Mouse (Mus musculus) MEL (cell line): ENCODE measurements around the gene Gab2. TPM values are rescaled to one million over a fixed set of nuclear protein-coding genes. Genes with fewer than 3 reads are reported as not detected.

Experiments
- DNase-seq: peaks from one replicate; pipeline ENCODE4 v3.0.0; 2011; ENCODE audit warnings: low read depth, low spot score
- H3K27ac ChIP-seq: 2 replicates; pipeline ENCODE4 v1.5.1; 2012; ENCODE audit warnings: low read depth, mild to moderate bottlenecking, control low read depth, low read length, moderate library complexity; ENCODE audit not compliant: control insufficient read depth
- H3K27me3 ChIP-seq, 2 experiments: fragments of 150-350 bp in 1 of 2; sonication (generic) in 1 of 2; 2 replicates each; pipeline ENCODE4 v1.6.1; 2012; ENCODE audit warnings: low read length in 2 of 2, mild to moderate bottlenecking in 2 of 2, improper control_type of control experiment in 1 of 2, moderate library complexity in 1 of 2; ENCODE audit not compliant: insufficient read depth in 2 of 2, control insufficient read depth in 1 of 2
- H3K36me3 ChIP-seq, 2 experiments: 2 replicates each; pipeline ENCODE4 v1.6.1; 2012 to 2014; ENCODE audit warnings: low read length in 2 of 2, improper control_type of control experiment in 1 of 2, inconsistent platforms in 1 of 2, mild to moderate bottlenecking in 1 of 2; ENCODE audit not compliant: insufficient read depth in 2 of 2, control insufficient read depth in 1 of 2
- H3K4me1 ChIP-seq, 2 experiments: fragments of 150-350 bp in 1 of 2; sonication (generic) in 1 of 2; 2 replicates each; pipeline ENCODE4 v1.6.1; 2012; ENCODE audit warnings: low read length in 2 of 2, improper control_type of control experiment in 1 of 2, mild to moderate bottlenecking in 1 of 2; ENCODE audit not compliant: insufficient read depth in 2 of 2, control insufficient read depth in 1 of 2
- H3K4me3 ChIP-seq, 2 experiments: fragments of 150-350 bp in 1 of 2; sonication (generic) in 1 of 2; 2 replicates each; pipeline ENCODE4 v1.5.1; 2012; ENCODE audit warnings: low read depth in 2 of 2, low read length in 2 of 2, mild to moderate bottlenecking in 2 of 2, moderate library complexity in 2 of 2, control low read depth in 1 of 2, improper control_type of control experiment in 1 of 2; ENCODE audit not compliant: control insufficient read depth in 1 of 2, insufficient read depth in 1 of 2
- H3K79me2 ChIP-seq: 2 replicates; pipeline ENCODE4 v1.6.1; 2012; ENCODE audit warnings: mild to moderate bottlenecking, low read length, moderate library complexity; ENCODE audit not compliant: control insufficient read depth, poor library complexity, insufficient read depth
- H3K9ac ChIP-seq: 2 replicates; pipeline ENCODE4 v1.6.1; 2012; ENCODE audit warnings: low read depth, mild to moderate bottlenecking, control low read depth, low read length, moderate library complexity; ENCODE audit not compliant: control insufficient read depth, poor library complexity, severe bottlenecking
- H3K9me3 ChIP-seq: fragments of 150-350 bp; sonication (generic); replicated peaks from 2 replicates; pipeline ENCODE4 v1.6.1; 2012; ENCODE audit warnings: mild to moderate bottlenecking, low read length, improper control_type of control experiment, moderate library complexity; ENCODE audit not compliant: insufficient read depth
- BHLHE40 ChIP-seq: IDR thresholded peaks from 2 replicates; pipeline ENCODE4 v1.6.1; 2012; ENCODE audit warnings: low read depth, mild to moderate bottlenecking, inconsistent platforms, low read length, improper control_type of control experiment, borderline replicate concordance
- E2F4 ChIP-seq: IDR thresholded peaks from 2 replicates; pipeline ENCODE4 v1.6.1; 2011; ENCODE audit warnings: low read depth, low read length, improper control_type of control experiment, borderline replicate concordance
- ELF1 ChIP-seq: IDR thresholded peaks from 2 replicates; pipeline ENCODE4 v1.6.1; 2014; ENCODE audit warnings: low read depth, mild to moderate bottlenecking, inconsistent platforms, low read length, improper control_type of control experiment, moderate library complexity
- EP300 ChIP-seq, 2 experiments: IDR thresholded peaks; 2 replicates each; pipeline ENCODE4 v1.6.1; 2011; ENCODE audit warnings: improper control_type of control experiment in 2 of 2, low read length in 2 of 2, low read depth in 1 of 2, mild to moderate bottlenecking in 1 of 2
- ETS1 ChIP-seq: IDR thresholded peaks from 2 replicates; pipeline ENCODE4 v1.6.1; 2012; ENCODE audit warnings: low read depth, mild to moderate bottlenecking, inconsistent platforms, low read length, improper control_type of control experiment, moderate library complexity
- GATA1 ChIP-seq: IDR thresholded peaks from 2 replicates; pipeline ENCODE4 v1.6.1; 2011; ENCODE audit warnings: low read depth, low read length, improper control_type of control experiment
- KAT2A ChIP-seq: conservative IDR thresholded peaks from 2 replicates; pipeline ENCODE4 v1.6.1; 2012; ENCODE audit warnings: low read depth, low read length, improper control_type of control experiment, inconsistent platforms
- MAFK ChIP-seq: IDR thresholded peaks from 2 replicates; pipeline ENCODE4 v1.6.1; 2011; ENCODE audit warnings: low read depth, mild to moderate bottlenecking, low read length, improper control_type of control experiment, borderline replicate concordance
- MXI1 ChIP-seq: IDR thresholded peaks from 2 replicates; pipeline ENCODE4 v1.6.1; 2011; ENCODE audit warnings: mild to moderate bottlenecking, low read depth, low read length, improper control_type of control experiment
- MYB ChIP-seq: IDR thresholded peaks from 2 replicates; pipeline ENCODE4 v1.6.1; 2011; ENCODE audit warnings: mild to moderate bottlenecking, low read depth, low read length, improper control_type of control experiment
- MYC ChIP-seq: IDR thresholded peaks from 2 replicates; pipeline ENCODE4 v1.6.1; 2011; ENCODE audit warnings: low read depth, mild to moderate bottlenecking, low read length, improper control_type of control experiment, moderate library complexity
- NRF1 ChIP-seq: IDR thresholded peaks from 2 replicates; pipeline ENCODE4 v1.6.1; 2014; ENCODE audit warnings: low read depth, mild to moderate bottlenecking, inconsistent platforms, low read length, improper control_type of control experiment, moderate library complexity; ENCODE audit not compliant: poor library complexity, insufficient read depth, severe bottlenecking
- POLR2AphosphoS5 ChIP-seq: IDR thresholded peaks from 2 replicates; pipeline ENCODE4 v1.6.1; 2012; ENCODE audit warnings: low read depth, borderline replicate concordance, mild to moderate bottlenecking, inconsistent platforms, low read length, moderate library complexity, mixed read lengths
- SIN3A ChIP-seq: IDR thresholded peaks from 2 replicates; pipeline ENCODE4 v1.6.1; 2012; ENCODE audit warnings: low read length, improper control_type of control experiment, inconsistent platforms
- SMC3 ChIP-seq: IDR thresholded peaks from 2 replicates; pipeline ENCODE4 v1.6.1; 2011; ENCODE audit warnings: low read depth, low read length, improper control_type of control experiment
- TBP ChIP-seq: IDR thresholded peaks from 2 replicates; pipeline ENCODE4 v1.8.0; 2011; ENCODE audit warnings: low read depth, low read length, improper control_type of control experiment
- TCF12 ChIP-seq: IDR thresholded peaks from 2 replicates; pipeline ENCODE4 v1.6.1; 2014; ENCODE audit warnings: low read depth, mild to moderate bottlenecking, inconsistent platforms, low read length, improper control_type of control experiment, moderate library complexity
- UBTF ChIP-seq: IDR thresholded peaks from 2 replicates; pipeline ENCODE4 v1.6.1; 2012; ENCODE audit warnings: low read depth, mild to moderate bottlenecking, inconsistent platforms, low read length, improper control_type of control experiment, moderate library complexity, borderline replicate concordance; ENCODE audit not compliant: insufficient read depth
- USF1 ChIP-seq: IDR thresholded peaks from 2 replicates; pipeline ENCODE4 v1.6.1; 2014; ENCODE audit warnings: low read depth, mild to moderate bottlenecking, inconsistent platforms, low read length, improper control_type of control experiment, moderate library complexity
- ZKSCAN1 ChIP-seq: IDR thresholded peaks from 2 replicates; pipeline ENCODE4 v1.6.1; 2012; ENCODE audit warnings: low read depth, mild to moderate bottlenecking, inconsistent platforms, low read length, improper control_type of control experiment, moderate library complexity
- ZMIZ1 ChIP-seq: IDR thresholded peaks from 2 replicates; pipeline ENCODE4 v1.6.1; 2012; ENCODE audit warnings: low read depth, mild to moderate bottlenecking, inconsistent platforms, low read length, improper control_type of control experiment, moderate library complexity
- ZNF384 ChIP-seq: IDR thresholded peaks from 2 replicates; pipeline ENCODE4 v1.6.1; 2012; ENCODE audit warnings: low read depth, mild to moderate bottlenecking, inconsistent platforms, low read length, improper control_type of control experiment
- polyA plus RNA-seq, 2 experiments: library from polyadenylated mRNA; stranded (reverse) in 1 of 2; unstranded in 1 of 2; fragments of >175 nt in 1 of 2; fragments of >200 nt in 1 of 2; gene quantifications; 2 replicates each; pipeline versions ENCODE4 v1.2.1 to v1.2.4; 2012; ENCODE audit warnings: low replicate concordance in 2 of 2, low read depth in 1 of 2; ENCODE audit not compliant: insufficient read length in 2 of 2, insufficient read depth in 1 of 2, missing spikeins in 1 of 2
- total RNA-seq: library from RNA; depleted of rRNA; stranded (reverse); fragments of 300-350 nt; gene quantifications from 2 replicates; pipeline ENCODE4 v1.2.3, GENCODE M21; 2012

Gab2 gene
- total and polyA plus RNA-seq, 3 experiments, result 5.0 to 11.5 TPM; not detected in 1

DNA sequence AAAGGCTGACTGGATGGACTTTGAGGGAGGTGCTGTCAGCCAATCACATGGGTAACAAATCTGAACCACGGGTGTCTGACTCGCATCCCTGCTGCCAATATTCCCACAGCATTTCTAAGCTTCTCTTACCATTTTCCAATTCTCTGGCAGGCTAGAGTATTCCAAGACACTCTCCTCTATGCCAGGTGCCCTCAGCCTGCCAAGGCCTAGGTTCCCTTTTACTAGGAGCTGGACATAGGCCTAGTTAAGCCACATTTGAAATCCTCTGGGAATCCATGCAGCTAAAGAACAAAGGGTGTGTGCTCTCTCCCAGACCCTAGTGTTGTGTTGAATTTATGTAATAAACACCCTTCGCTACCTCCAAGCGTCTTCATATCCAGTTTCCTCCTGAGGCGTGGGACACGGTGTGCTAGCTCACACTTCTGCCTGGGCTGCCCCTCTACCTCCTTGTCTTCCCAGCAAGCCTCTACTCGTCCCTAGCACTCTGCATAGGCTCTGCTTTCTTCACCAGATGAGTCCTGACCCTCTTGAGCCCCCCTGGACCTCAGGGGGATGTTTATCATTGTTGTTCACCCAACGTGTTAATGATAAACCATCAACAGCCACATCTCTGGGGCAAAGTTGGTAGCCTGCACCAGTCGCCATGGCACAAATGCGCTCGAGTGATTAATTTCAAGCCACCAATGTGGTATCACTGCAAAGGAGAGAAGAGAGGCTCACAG, 270.6 kb downstream of the Gab2 start:
- H3K9me3 ChIP-seq, result no peaks in the 10 kb centered on the region
- H3K4me1 ChIP-seq, result peaks cover 5 to 23% of the 10 kb centered on the region in 2 experiments
- TF ChIP-seq KAT2A (no peak), SMC3 (no peak), E2F4 (no peak), TBP (no peak), BHLHE40 (no peak), MAFK (no peak), ETS1 (no peak), EP300 (IDR thresholded peaks at IDR 0.05; ENCODE audit: low read depth in 1 of 2, low read length in 2 of 2) (no peak), MYB (no peak), USF1 (no peak), ZMIZ1 (no peak), ZNF384 (no peak), SIN3A (no peak), GATA1 (no peak), MXI1 (no peak), MYC (no peak), ZKSCAN1 (no peak), ELF1 (no peak), NRF1 (no peak)
- DNase-seq, result no peak
- H3K4me3 ChIP-seq, result no peak overlapping the region
- peaks cover 0 to 17% of the 10 kb centered on the region in 2 experiments; a peak in 2 of 4 replicates for H3K36me3 ChIP-seq
- H3K27ac ChIP-seq, result no peak overlapping the region
- H3K27me3 ChIP-seq, result no peaks in the 10 kb centered on the region
- no peaks in the 10 kb centered on the region for H3K79me2 ChIP-seq
- no peak overlapping the region for H3K9ac ChIP-seq

GRCm38 (mm10) chr7:97353356-97353755, 272.0 kb downstream of the Gab2 start:
- H3K9ac ChIP-seq, result no peak overlapping the region
- no peak for TF ChIP-seq NRF1
- no peak for TF ChIP-seq UBTF
- no peak for TF ChIP-seq ZNF384
- TF ChIP-seq MXI1, result no peak
- TF ChIP-seq TCF12, result no peak
- TF ChIP-seq POLR2AphosphoS5, result no peak
- TF ChIP-seq, all 39 proteins: peak for 0
- H3K27me3 ChIP-seq, result no peaks in the 10 kb centered on the region
- peaks cover 5 to 20% of the 10 kb centered on the region in 2 experiments for H3K4me1 ChIP-seq
- no peak overlapping the region for H3K4me3 ChIP-seq
- H3K36me3 ChIP-seq, result peaks cover 0 to 17% of the 10 kb centered on the region in 2 experiments; a peak in 2 of 4 replicates
- no peaks in the 10 kb centered on the region for H3K79me2 ChIP-seq
- no peak overlapping the region for H3K27ac ChIP-seq
- H3K9me3 ChIP-seq, result no peaks in the 10 kb centered on the region
- no peak for DNase-seq
